Mouse (Mus musculus): ENCODE data around the gene A630095N17Rik.
A peak's percentile ranks its signal among the peaks of the same experiment; 100 is the strongest.
"Not testable (repeated sequence)": the region's sequence is repeated elsewhere in the genome, so short reads cannot be mapped to it uniquely, and the experiment has no call there.

A630095N17Rik gene

GRCm38 (mm10) chr1:75243411-75243810 is 11.5 kb upstream of the A630095N17Rik start:
- DNase-seq (ENCODE audit: low spot score): no peak

GRCm38 (mm10) chr1:75239591-75239990 is 7.7 kb upstream of the A630095N17Rik start:
- DNase-seq (ENCODE audit: low spot score): no peak

- peak; percentile 92 for DNase-seq (ENCODE audit: low spot score)
Observed at GRCm38 (mm10) chr1:75236117-75237050, 4.5 kb upstream of the A630095N17Rik start, which contains the start of gene Dnajb2. Gene Dnajb2, plus strand, starts transcription at chr1:75236406.

DNA sequence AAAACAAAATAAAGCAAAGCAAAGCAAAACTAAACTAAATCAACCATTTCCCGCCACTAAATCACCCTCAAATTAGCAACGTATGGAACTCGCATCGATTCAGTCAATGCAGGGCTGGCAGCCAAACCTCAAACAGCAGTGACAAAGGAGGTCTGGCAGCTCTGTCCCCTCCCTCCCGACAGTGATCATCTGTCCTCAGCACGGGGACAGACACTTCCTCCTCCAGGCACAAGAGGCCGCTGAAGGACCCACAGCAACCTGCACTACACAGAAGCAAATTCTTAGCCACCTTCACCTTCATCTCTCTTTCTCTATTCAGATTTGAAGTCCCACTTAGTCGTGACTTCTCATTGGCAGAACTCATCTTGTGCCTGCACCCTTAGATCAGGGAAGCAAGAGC is 2.7 kb upstream of the A630095N17Rik start:
- DNase-seq (ENCODE audit: low spot score): peak; percentile 80

DNA sequence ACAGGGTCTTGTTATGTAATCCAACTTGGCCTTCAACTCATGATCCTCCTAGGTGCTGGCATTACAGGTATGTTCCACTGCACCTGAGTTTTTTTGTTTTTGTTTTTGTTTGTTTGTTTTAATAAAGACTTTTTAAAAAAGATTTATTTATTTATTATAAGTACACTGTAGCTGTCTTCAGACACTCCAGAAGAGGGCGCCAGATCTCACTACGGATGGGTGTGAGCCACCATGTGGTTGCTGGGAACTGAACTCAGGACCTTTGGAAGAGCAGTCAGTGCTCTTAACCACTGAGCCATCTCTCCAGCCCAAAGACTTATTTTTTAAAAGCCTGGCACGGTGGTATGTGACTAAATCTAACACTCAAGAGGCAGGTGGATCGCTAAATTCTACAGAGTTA is 587 bp upstream of the A630095N17Rik start:
- not testable (repeated sequence) for DNase-seq (ENCODE audit: low spot score)

DNA sequence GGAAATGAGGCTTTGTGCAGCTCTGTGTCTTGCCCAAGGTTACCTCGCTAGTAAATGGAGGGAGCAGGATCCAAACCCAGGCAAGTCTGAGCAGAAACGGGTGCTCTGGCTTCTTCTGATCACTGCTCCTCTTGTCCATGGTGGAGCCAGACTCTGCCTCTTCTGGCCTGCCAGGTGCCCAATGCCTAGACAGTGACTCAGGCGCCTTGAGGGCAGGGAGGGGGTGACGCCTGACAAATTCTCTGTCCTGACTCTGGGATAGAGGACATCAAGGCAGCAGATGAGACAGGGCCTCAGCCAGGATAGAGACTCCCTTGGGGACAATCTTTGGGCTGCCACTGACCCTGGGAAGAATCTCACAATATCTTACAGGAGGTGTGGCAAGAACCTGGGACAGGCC is 678 bp downstream of the A630095N17Rik start:
- DNase-seq (ENCODE audit: low spot score): no peak

- DNase-seq (ENCODE audit: low spot score): no peak
Observed at GRCm38 (mm10) chr1:75230335-75230994, 1.4 kb downstream of the A630095N17Rik start.

DNA sequence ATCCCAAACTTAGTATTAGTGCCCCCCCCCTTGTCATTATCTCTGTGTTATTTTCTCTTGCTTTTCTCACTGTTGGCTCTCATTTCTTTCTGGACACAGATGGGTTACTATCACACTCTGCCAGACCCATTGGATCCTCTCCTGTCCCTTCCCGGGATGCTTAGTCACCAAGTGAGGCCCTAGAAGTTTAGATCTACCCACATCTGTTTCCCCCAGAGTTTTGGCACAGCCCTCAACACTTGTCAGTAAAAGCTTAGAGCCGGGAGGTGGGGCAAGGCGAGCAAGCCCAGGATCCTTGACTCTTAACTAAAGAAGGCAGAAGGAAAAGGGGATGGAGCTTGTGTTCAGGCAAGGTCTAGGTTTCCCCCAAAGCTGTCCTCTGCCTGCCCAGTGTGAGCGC is 2.7 kb downstream of the A630095N17Rik start:
- no peak for DNase-seq (ENCODE audit: low spot score)

DNA sequence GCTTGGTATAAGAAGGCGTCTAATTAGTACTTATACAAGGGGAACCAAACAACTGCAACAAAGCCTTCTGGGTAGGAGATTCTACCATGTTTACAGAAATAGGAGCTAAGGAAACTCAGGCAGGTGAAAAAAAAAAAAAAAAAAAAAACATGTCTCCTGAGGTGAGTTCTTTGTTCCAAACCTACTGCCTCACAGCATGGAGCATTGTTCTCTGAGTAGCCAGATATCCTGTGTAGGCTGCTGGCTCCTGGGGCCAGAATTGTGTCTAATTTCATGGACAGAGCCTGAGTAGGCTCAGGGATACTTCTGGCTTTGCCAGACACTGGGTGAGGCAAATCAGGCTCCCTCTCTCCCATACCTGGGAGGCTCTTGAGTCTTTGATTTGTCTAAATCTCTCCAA is 4.2 kb downstream of the A630095N17Rik start:
- DNase-seq (ENCODE audit: low spot score): no peak

DNA sequence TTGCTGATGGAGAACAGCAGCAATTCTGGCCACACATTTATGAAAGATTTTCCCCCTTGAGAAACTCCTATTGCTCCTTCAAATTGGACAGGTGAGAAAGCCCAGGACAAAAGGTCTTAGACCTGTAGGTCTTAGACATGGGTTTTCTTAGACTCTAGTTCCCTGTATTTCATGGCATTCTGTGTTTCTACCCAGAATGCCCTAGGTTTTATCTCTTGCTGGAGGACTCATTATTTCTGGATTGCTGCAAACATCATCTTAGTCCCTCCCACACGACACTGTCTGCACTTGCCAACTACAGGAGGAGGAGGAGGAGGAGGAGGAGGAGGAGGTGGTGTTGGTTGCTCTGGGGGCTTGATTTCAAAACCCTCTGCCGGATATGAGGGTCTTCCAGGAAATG is 5.8 kb downstream of the A630095N17Rik start:
- DNase-seq (ENCODE audit: low spot score): no peak

DNA sequence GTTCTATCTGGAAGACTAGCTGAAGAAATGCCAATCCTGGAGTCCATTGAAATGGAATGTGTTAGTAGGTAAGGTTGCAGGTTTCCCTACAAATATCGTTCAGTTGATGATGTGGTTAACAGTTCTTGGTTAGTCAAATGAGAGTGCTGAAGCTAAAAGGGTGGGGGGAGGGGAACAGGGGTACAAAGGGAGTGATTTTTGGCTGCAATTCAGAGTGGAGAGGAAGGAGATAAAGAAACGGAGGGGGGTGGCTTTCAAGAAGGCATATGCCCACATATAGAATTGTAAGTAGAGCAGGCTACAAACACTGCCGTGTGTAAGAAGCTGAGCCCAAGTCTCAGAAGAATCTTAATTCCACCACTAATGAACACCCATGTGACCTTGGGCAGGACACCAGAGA is 6.4 kb downstream of the A630095N17Rik start:
- DNase-seq (ENCODE audit: low spot score): no peak

GRCm38 (mm10) chr1:75223532-75223931 is 8.4 kb downstream of the A630095N17Rik start:
- no peak for DNase-seq (ENCODE audit: low spot score)

GRCm38 (mm10) chr1:75222926-75223325 is 9.0 kb downstream of the A630095N17Rik start:
- DNase-seq (ENCODE audit: low spot score): no peak

GRCm38 (mm10) chr1:75221538-75221937 is 10.4 kb downstream of the A630095N17Rik start:
- DNase-seq (ENCODE audit: low spot score): no peak

DNA sequence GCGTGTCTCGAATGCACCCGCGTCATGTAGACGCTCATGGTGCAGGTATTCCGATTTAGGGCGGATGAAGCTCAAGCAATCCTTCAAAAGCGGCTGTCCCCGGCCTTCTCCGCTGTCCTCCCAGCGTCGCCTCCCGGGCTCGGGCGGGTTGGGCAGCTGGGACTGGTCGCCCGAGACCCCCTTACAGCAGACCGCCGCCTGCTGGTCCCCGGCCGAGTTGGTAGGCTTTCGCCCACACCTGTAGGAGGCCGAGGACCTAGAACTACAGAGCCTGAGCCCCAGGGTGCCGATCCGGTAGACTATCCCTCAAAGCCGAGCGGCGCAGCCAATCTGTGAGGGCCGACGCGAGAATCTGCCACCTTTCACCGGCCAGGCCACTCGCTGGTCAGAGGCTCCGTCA is 12.4 kb downstream of the A630095N17Rik start, which contains the start of gene Tuba4a:
Gene Tuba4a (minus strand): TSS at position 335 of the 400 bp plus-strand sequence.
- DNase-seq (ENCODE audit: low spot score): no peak

GRCm38 (mm10) chr1:75219078-75219477 is 12.8 kb downstream of the A630095N17Rik start:
- DNase-seq (ENCODE audit: low spot score): peak; percentile 94

GRCm38 (mm10) chr1:75218227-75219001 is 13.5 kb downstream of the A630095N17Rik start:
- DNase-seq (ENCODE audit: low spot score): peak; percentile 48

- DNase-seq (ENCODE audit: low spot score): no peak
Observed at GRCm38 (mm10) chr1:75217893-75218226, 14.0 kb downstream of the A630095N17Rik start.

DNA sequence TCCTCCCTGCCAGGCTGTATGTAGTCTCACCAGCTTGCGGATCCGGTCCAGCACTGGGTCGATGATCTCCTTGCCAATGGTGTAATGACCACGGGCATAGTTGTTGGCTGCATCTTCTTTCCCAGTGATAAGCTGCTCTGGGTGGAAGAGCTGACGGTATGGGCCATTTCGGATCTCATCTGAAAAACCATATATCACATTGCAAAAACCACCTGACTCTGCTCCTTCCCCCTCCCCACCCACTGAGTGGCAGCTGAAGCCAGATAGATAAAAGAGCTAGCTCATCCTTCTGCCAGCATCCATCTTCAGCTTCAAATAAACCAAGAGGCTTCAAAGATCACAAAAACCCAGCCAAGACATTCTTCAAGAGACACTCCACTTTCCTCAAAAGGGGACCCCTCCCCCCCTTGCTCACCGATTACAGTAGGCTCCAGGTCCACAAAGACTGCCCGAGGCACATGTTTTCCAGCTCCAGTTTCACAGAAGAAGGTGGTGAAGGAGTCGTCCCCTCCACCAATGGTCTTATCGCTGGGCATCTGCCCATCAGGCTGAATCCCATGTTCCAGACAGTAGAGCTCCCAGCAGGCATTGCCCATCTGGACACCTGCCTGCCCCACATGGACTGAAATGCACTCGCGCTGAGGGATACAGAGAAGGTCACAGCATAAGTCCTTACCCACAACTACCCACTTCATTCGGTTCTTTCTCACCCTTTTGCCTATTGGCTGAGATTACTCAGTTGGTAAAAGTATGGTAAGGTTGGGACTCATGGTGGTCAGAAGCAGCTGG is 14.9 kb downstream of the A630095N17Rik start:
- DNase-seq (ENCODE audit: low spot score): no peak

DNA sequence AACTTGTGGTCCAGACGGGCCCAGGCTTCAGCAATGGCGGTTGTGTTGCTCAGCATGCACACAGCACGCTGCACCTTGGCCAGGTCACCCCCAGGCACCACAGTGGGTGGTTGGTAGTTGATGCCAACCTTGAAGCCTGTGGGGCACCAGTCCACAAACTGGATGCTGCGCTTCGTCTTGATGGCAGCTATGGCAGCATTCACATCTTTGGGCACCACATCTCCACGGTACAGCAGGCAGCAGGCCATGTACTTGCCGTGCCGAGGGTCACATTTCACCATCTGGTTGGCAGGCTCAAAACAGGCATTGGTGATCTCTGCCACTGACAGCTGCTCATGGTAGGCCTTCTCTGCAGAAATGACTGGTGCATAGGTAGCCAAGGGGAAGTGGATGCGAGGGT is 16.1 kb downstream of the A630095N17Rik start:
- DNase-seq (ENCODE audit: low spot score): no peak

DNA sequence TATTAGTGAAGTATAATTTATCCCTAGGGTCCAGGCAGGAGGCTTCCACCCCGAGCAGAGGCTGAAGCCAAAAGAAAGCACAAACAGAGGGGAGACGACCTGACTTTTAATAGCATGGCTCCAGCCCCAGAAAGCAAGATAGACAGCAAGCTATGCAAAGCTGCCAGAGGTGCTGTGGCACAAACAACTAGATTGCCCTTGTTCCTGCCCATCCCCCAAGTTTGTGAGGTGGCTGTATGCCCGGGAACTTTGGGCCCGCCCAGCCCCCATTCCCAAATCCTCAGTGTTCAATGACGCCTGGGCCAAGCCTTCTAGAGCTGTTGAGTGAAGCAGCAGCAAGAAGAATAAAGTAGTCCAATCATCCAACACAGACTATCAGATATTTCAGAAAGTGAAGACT is 17.0 kb downstream of the A630095N17Rik start:
- DNase-seq (ENCODE audit: low spot score): no peak

DNA sequence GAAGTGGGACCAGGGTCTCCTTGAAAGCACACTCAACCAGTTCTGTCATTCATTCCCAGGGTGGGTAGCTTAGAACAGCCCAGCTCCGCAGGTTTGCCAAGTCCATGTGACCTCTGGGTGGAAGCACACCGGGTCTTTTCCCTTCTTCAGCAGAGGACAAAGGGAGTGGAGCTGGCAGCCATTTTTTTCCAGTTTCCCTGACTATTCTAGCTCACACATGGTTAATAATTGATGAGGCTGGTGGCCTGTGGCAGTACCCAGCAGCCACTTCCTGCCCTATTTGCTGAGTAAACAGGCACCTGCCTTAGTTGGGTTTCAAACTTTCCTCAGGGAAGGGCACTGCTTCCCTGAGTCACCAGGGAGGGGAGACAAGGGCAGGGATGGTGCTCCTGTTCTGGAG is 17.5 kb downstream of the A630095N17Rik start:
- no peak for DNase-seq (ENCODE audit: low spot score)

Measured in lung, postnatal 25 days (tissue).